Mouse (Mus musculus): Measurements from ENCODE around the gene Usp32.

GRCm38 (mm10) chr11:84972067-84972466 is 167.9 kb downstream of the Usp32 start:
- TF ChIP-seq POLR2A (IDR thresholded peaks at IDR 0.05; ENCODE audit: borderline replicate concordance, control insufficient read depth, low read depth, low read length), result no peak
- no peak for TF ChIP-seq CTCF (IDR thresholded peaks at IDR 0.05; ENCODE audit: control insufficient read depth, insufficient read depth, low read length)

Data from bone marrow, adult 2 months (tissue).